In the genomic region with DNA sequence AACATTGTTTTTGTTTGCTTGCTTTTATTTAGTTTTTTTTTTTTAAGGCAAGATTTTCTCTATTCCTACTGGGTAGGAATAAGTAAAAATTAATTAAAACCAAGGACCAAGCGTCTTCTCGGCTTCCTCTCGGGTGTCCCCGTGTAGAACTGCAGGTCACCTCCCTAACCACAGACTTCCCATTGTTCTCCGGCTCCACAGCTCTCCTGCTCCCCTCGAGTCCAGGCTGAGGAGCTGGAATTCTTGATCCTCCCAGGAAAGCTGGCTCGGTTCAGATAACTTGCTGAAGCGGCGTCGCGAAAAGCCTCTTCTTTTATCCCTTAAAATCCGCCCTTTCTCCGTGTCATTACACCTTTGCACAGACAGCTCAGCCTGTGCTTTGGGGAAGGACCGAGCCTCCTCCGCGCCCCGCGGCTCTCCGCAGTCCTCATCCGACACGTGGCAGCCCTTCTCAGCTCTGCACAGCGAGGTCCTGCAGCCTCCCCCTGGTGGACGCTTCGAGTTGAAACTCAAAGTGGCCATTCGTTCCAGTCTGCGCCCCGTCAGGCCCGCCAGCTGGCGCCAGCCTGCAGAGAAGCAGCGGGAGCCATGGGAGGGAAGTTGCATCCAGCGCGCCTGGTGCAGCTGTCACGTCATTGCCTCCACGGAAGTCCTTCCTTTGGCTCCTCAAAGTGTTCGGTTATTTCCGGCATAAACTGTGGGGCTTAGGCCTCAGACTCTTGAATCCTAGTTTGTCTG, we compare ENCODE assay signal across 7 mouse cellular contexts. TPM values are rescaled to one million over a fixed set of nuclear protein-coding genes. Genes with fewer than 3 reads are reported as not detected.
DNase-seq lines count a peak whose midpoint lies in the region; ATAC-seq lines count a peak whose summit lies in the region.

No protein-coding gene starts in this region.

- peak overlapping the region; percentile 70 for H3K9ac ChIP-seq in intestine, embryonic 16.5 days (ENCODE audit: low read depth, low read length)
- peak overlapping the region; percentile 64 for H3K9ac ChIP-seq in midbrain, embryonic 11.5 days (ENCODE audit: low read length)

- under 1% methylated on average over 36 of the region's 36 CpGs for WGBS in intestine, embryonic 16.5 days
- under 1% methylated on average over 36 of the region's 36 CpGs for WGBS in midbrain, embryonic 11.5 days

- no peaks in the 10 kb centered on the region for H3K27me3 ChIP-seq in intestine, embryonic 16.5 days (replicated peaks; ENCODE audit: control insufficient read depth, insufficient read depth, low read length)
- no peaks in the 10 kb centered on the region for H3K27me3 ChIP-seq in midbrain, embryonic 11.5 days (ENCODE audit: control insufficient read depth, insufficient read depth, low read length)

- intact Hi-C loops in gastrocnemius, postnatal 36 days (cut with DNase I), result loop anchor here (5.0 kb wide), 1 partner anchor 73 kb away; no protein-coding TSS in a partner anchor
- intact Hi-C loops in left cerebral cortex, postnatal 36 days (cut with DNase I), result loop anchor here (5.0 kb wide), 1 partner anchor 298 kb away; no protein-coding TSS in a partner anchor

- H3K36me3 ChIP-seq in intestine, embryonic 16.5 days (ENCODE audit: control insufficient read depth, insufficient read depth, low read length), result no peaks in the 10 kb centered on the region
- H3K36me3 ChIP-seq in midbrain, embryonic 11.5 days (ENCODE audit: control insufficient read depth, insufficient read depth, low read length), result no peaks in the 10 kb centered on the region

- H3K27ac ChIP-seq in intestine, embryonic 16.5 days (ENCODE audit: low read length), result peak overlapping the region; percentile 94
- peak overlapping the region; percentile 75 for H3K27ac ChIP-seq in midbrain, embryonic 11.5 days (ENCODE audit: low read depth, low read length)

- peak; percentile 98 for ATAC-seq in intestine, embryonic 16.5 days
- peak; percentile 98 for ATAC-seq in midbrain, embryonic 11.5 days (ENCODE audit: low FRiP score)

- H3K9me3 ChIP-seq in intestine, embryonic 16.5 days (ENCODE audit: control insufficient read depth, low read length), result no peaks in the 10 kb centered on the region
- H3K9me3 ChIP-seq in midbrain, embryonic 11.5 days (ENCODE audit: control insufficient read depth, low read length), result no peaks in the 10 kb centered on the region

- H3K4me3 ChIP-seq in intestine, embryonic 16.5 days (ENCODE audit: low read length), result peak overlapping the region; percentile 34
- peak overlapping the region; percentile 17; the same call in 1 of the 2 replicates for H3K4me3 ChIP-seq in midbrain, embryonic 11.5 days (ENCODE audit: low read depth, low read length)

- peak; percentile 94 for DNase-seq in adrenal gland, adult 2 months
- DNase-seq in embryo, embryonic 11.5 days (ENCODE audit: low read depth, low spot score), result peak; percentile 94
- peak; percentile 81 to 90 for DNase-seq in gastrocnemius, postnatal 36 days
- peak; percentile 85 to 87 for DNase-seq in left cerebral cortex, postnatal 36 days (ENCODE audit: low spot score in 2 of 2)
- DNase-seq in midbrain, embryonic 11.5 days (ENCODE audit: low spot score, missing footprints), result peak; percentile 98
- DNase-seq in skeletal muscle tissue, adult 2 months (ENCODE audit: low read depth, low spot score), result peak; percentile 94

- H3K4me2 ChIP-seq in intestine, embryonic 16.5 days (ENCODE audit: low read depth, low read length), result peak overlapping the region; percentile 49
- H3K4me2 ChIP-seq in midbrain, embryonic 11.5 days, result peak overlapping the region; percentile 46

- peaks cover 9% of the 10 kb centered on the region for H3K4me1 ChIP-seq in intestine, embryonic 16.5 days (ENCODE audit: control insufficient read depth, insufficient read depth, low read length)
- H3K4me1 ChIP-seq in midbrain, embryonic 11.5 days (ENCODE audit: control insufficient read depth, insufficient read depth, low read length), result peaks cover 16% of the 10 kb centered on the region

RNA-seq across cellular contexts. Expression of a gene that starts 9.6 kb away (rescaled TPM):
- 10 to 100 TPM; 13.3 to 14.3 TPM for total RNA-seq in adrenal gland, adult 2 months (2021)
- polyA plus RNA-seq in adrenal gland, adult 2 months (2012; rRNA removed), result 3.4 and 6.1 TPM in 2 replicates
- total RNA-seq in gastrocnemius, postnatal 36 days (2021), result 10 to 100 TPM; 15.3 to 18.7 TPM
- 1.9 and 2.2 TPM in 2 replicates for polyA plus RNA-seq in intestine, embryonic 16.5 days (2015; fragmentation: Nextera tagmentation; extraction: Ambion mirVana)
- total RNA-seq in left cerebral cortex, postnatal 36 days (2021), result 1 to 10 TPM in 1 of 2 experiments, under 1 TPM in 1; 0.57 to 1.3 TPM
- not detected in 2 replicates for polyA plus RNA-seq in midbrain, embryonic 11.5 days (2014; fragmentation: Nextera tagmentation; extraction: Ambion mirVana)

RNA-seq across cellular contexts. Expression of a gene that starts 18.6 kb away (rescaled TPM):
- total RNA-seq in adrenal gland, adult 2 months (2021), result 10 to 100 TPM; 70.9 to 85.0 TPM
- polyA plus RNA-seq in adrenal gland, adult 2 months (2012; rRNA removed), result 84.7 and 105 TPM in 2 replicates
- total RNA-seq in gastrocnemius, postnatal 36 days (2021), result 10 to 100 TPM; 28.0 to 31.4 TPM
- polyA plus RNA-seq in intestine, embryonic 16.5 days (2015; fragmentation: Nextera tagmentation; extraction: Ambion mirVana), result 31.1 and 34.4 TPM in 2 replicates
- 100 to 1,000 TPM; 106 to 113 TPM for total RNA-seq in left cerebral cortex, postnatal 36 days (2021)
- 53.3 and 53.7 TPM in 2 replicates for polyA plus RNA-seq in midbrain, embryonic 11.5 days (2014; fragmentation: Nextera tagmentation; extraction: Ambion mirVana)

RNA-seq across cellular contexts. Expression of a gene that starts 32.0 kb away (rescaled TPM):
- not detected for total RNA-seq in adrenal gland, adult 2 months (2021)
- polyA plus RNA-seq in adrenal gland, adult 2 months (2012; rRNA removed), result not detected in 2 replicates
- total RNA-seq in gastrocnemius, postnatal 36 days (2021), result not detected
- 0.38 and 0.55 TPM in 2 replicates for polyA plus RNA-seq in intestine, embryonic 16.5 days (2015; fragmentation: Nextera tagmentation; extraction: Ambion mirVana)
- not detected for total RNA-seq in left cerebral cortex, postnatal 36 days (2021)
- polyA plus RNA-seq in midbrain, embryonic 11.5 days (2014; fragmentation: Nextera tagmentation; extraction: Ambion mirVana), result not detected in 2 replicates

RNA-seq across cellular contexts. Expression of a gene that starts 39.9 kb away (rescaled TPM):
- 10 to 100 TPM; 14.2 to 15.2 TPM for total RNA-seq in adrenal gland, adult 2 months (2021)
- 9.1 and 10.4 TPM in 2 replicates for polyA plus RNA-seq in adrenal gland, adult 2 months (2012; rRNA removed)
- 10 to 100 TPM; 28.7 to 31.5 TPM for total RNA-seq in gastrocnemius, postnatal 36 days (2021)
- 14.7 and 15.2 TPM in 2 replicates for polyA plus RNA-seq in intestine, embryonic 16.5 days (2015; fragmentation: Nextera tagmentation; extraction: Ambion mirVana)
- total RNA-seq in left cerebral cortex, postnatal 36 days (2021), result 1 to 10 TPM; 9.1 to 9.8 TPM
- 15.1 and 15.5 TPM in 2 replicates for polyA plus RNA-seq in midbrain, embryonic 11.5 days (2014; fragmentation: Nextera tagmentation; extraction: Ambion mirVana)

RNA-seq across cellular contexts. Expression of a gene that starts 39.9 kb away (rescaled TPM):
- total RNA-seq in adrenal gland, adult 2 months (2021), result 10 to 100 TPM; 22.3 to 27.7 TPM
- 22.6 and 22.9 TPM in 2 replicates for polyA plus RNA-seq in adrenal gland, adult 2 months (2012; rRNA removed)
- total RNA-seq in gastrocnemius, postnatal 36 days (2021), result 10 to 100 TPM; 10.7 to 14.2 TPM
- polyA plus RNA-seq in intestine, embryonic 16.5 days (2015; fragmentation: Nextera tagmentation; extraction: Ambion mirVana), result 38.2 and 41.4 TPM in 2 replicates
- total RNA-seq in left cerebral cortex, postnatal 36 days (2021), result 10 to 100 TPM; 16.8 to 17.4 TPM
- polyA plus RNA-seq in midbrain, embryonic 11.5 days (2014; fragmentation: Nextera tagmentation; extraction: Ambion mirVana), result 48.2 and 50.1 TPM in 2 replicates

Comparison
In these comparisons a context has a peak if more than half of its experiments do, and no peak if none do; other contexts are left out.
1. Peak in every context shown above with its lines: DNase-seq, ATAC-seq, H3K4me3 ChIP-seq and H3K27ac ChIP-seq.
2. RNA of a gene that starts 9.6 kb away (total RNA-seq): 15.3 to 18.7 TPM in gastrocnemius, postnatal 36 days and 13.3 to 14.3 TPM in adrenal gland, adult 2 months; 0.57 to 1.3 TPM in left cerebral cortex, postnatal 36 days; every median in the first group is over 4 times any median in the second.